In genomic region chr14:79284616-79285015, GRCm38 (mm10) we compare ENCODE assay signal across 29 mouse cellular contexts. TPM values are rescaled to one million over a fixed set of nuclear protein-coding genes. Genes with fewer than 3 reads are reported as not detected.
"Had no signal": no experiment of that assay in that cellular context is flagged by ENCODE, and none has a peak within 500 bp of the region (broad histone marks: within the 10 kb centered on the region; RNA-seq: fewer than 3 reads in every experiment).

No protein-coding gene starts in this region.

- ATAC-seq: liver, postnatal 0 days; lung, postnatal 0 days; midbrain, embryonic 13.5 days had no signal

- H3K27me3 ChIP-seq: limb, embryonic 12.5 days; limb, embryonic 15.5 days; midbrain, embryonic 13.5 days; neural tube, embryonic 12.5 days; neural tube, embryonic 15.5 days; stomach, embryonic 15.5 days had no signal

- H3K4me2 ChIP-seq: limb, embryonic 12.5 days; limb, embryonic 15.5 days; liver, embryonic 11.5 days; lung, embryonic 14.5 days; midbrain, embryonic 13.5 days; neural tube, embryonic 12.5 days; neural tube, embryonic 15.5 days; stomach, embryonic 15.5 days had no signal

- H3K36me3 ChIP-seq: limb, embryonic 12.5 days; limb, embryonic 15.5 days; midbrain, embryonic 13.5 days; neural tube, embryonic 12.5 days; neural tube, embryonic 15.5 days; stomach, embryonic 15.5 days had no signal

- H3K4me1 ChIP-seq: neural tube, embryonic 12.5 days; neural tube, embryonic 15.5 days; stomach, embryonic 15.5 days had no signal

- H3K4me3 ChIP-seq: limb, embryonic 12.5 days; limb, embryonic 15.5 days; midbrain, embryonic 13.5 days; neural tube, embryonic 12.5 days; neural tube, embryonic 15.5 days; stomach, embryonic 15.5 days had no signal

- H3K9me3 ChIP-seq: limb, embryonic 12.5 days; limb, embryonic 15.5 days; midbrain, embryonic 13.5 days; neural tube, embryonic 12.5 days; neural tube, embryonic 15.5 days; stomach, embryonic 15.5 days had no signal

- H3K9ac ChIP-seq: limb, embryonic 12.5 days; limb, embryonic 15.5 days; liver, embryonic 14.5 days; liver, postnatal 0 days; lung, embryonic 14.5 days; midbrain, embryonic 13.5 days; neural tube, embryonic 12.5 days; neural tube, embryonic 15.5 days; stomach, embryonic 15.5 days had no signal

- DNase-seq: kidney, adult 18-20 months; kidney, adult 9 months; kidney, postnatal 14 days; kidney, postnatal 4 days; left cerebral cortex, postnatal 4 days; liver, postnatal 0 days; lung, embryonic 14.5 days; right cerebral cortex, adult 18-20 months; right cerebral cortex, postnatal 25 days; spleen, adult 18-20 months; thymus, postnatal 14 days had no signal

- H3K27ac ChIP-seq: limb, embryonic 12.5 days; limb, embryonic 15.5 days; liver, embryonic 14.5 days; macrophage; midbrain, embryonic 13.5 days; neural tube, embryonic 12.5 days; neural tube, embryonic 15.5 days; stomach, embryonic 15.5 days had no signal

RNA-seq across cellular contexts. Expression of gene Zfp957, which starts 37.4 kb away (rescaled TPM):
- total RNA-seq: layer of hippocampus, adult 18-20 months; layer of hippocampus, postnatal 14 days; left cerebral cortex, adult 8-10 months; left cerebral cortex, postnatal 14 days; left cerebral cortex, postnatal 4 days; megakaryocyte, adult 5-6 weeks; midbrain, postnatal 0 days had no signal
- polyA plus RNA-seq: kidney, embryonic 16.5 days; limb, embryonic 12.5 days; limb, embryonic 15.5 days; liver, embryonic 11.5 days; liver, embryonic 14.5 days; liver, postnatal 0 days; lung, embryonic 14.5 days; lung, postnatal 0 days; macrophage; midbrain, embryonic 13.5 days; neural tube, embryonic 12.5 days; neural tube, embryonic 15.5 days; stomach, embryonic 15.5 days; urinary bladder, adult 2 months had no signal
